Mouse (Mus musculus): Measurements from ENCODE around the gene Gm13287. TPM values are rescaled to one million over a fixed set of nuclear protein-coding genes. Genes with fewer than 3 reads are reported as not detected.
"Not testable (repeated sequence)": the region's sequence is repeated elsewhere in the genome, so short reads cannot be mapped to it uniquely, and the experiment has no call there.

Gene Gm13287
- not detected in 2 replicates for total RNA-seq (2015)
- not detected in 2 replicates for total RNA-seq (2017)

DNA sequence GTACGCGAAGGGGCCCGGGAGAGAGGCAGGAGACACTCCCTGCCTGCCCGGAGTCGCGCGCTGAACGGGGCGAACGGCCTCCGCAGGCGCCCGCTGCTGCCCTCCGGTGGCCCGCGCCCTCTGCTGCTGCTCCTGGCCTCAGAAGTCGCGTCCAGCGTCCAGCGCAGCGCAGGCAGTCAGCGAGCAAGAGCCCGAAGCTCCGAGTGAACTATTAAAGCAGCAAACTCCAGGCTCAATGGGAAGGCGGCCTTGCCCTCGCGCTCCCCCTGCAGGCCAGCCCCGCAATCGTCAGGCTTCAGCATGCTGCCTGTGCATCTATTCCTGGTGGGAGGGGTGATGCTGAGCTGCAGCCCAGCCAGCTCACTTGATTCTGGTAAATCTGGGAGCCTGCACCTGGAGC, at the start of gene Gm13287:
Gene Gm13287, plus strand, starts transcription at position 301 of the 400 bp plus-strand sequence.
- not testable (repeated sequence) for ATAC-seq (replicated peaks; ENCODE audit: poor library complexity)

- ATAC-seq (replicated peaks; ENCODE audit: poor library complexity) = peak; percentile 56; the same call in 1 of the 2 replicates
Observed at GRCm38 (mm10) chr4:88754818-88755340, 48.2 kb upstream of the Gm13287 start, which contains the start of gene Gm13271. Gene Gm13271 (plus strand): TSS chr4:88754868.

- ATAC-seq (replicated peaks; ENCODE audit: poor library complexity) = not testable (repeated sequence)
Observed at GRCm38 (mm10) chr4:88756581-88757513, 46.2 kb upstream of the Gm13287 start.

- ATAC-seq (replicated peaks; ENCODE audit: poor library complexity) = peak; percentile 100
Observed at GRCm38 (mm10) chr4:88757628-88758031, 45.4 kb upstream of the Gm13287 start.

DNA sequence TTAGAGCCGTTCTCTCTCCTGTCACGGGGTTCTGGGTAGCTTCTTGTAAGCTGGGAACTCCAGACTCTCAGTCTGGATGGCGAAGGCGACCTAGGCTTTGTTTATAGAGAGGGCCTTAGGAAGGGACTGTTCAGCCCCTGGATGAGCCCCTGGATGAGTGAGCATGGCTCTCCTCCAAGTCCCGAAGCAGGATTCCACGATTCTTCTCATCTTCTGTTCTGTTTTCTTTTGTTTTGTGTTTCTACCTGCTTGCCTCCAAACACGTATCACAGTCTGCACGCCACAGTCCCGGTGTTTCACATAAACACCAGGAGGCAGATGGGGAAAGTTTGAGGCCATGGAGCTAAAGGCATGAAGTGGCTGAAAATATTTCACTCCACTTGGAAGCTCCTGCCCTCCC, 44.3 kb upstream of the Gm13287 start:
- not testable (repeated sequence) for ATAC-seq (replicated peaks; ENCODE audit: poor library complexity)

GRCm38 (mm10) chr4:88759610-88760268, 43.3 kb upstream of the Gm13287 start, which contains the start of gene Gm13283:
Gene Gm13283 (plus strand): TSS chr4:88760119.
- not testable (repeated sequence) for ATAC-seq (replicated peaks; ENCODE audit: poor library complexity)

DNA sequence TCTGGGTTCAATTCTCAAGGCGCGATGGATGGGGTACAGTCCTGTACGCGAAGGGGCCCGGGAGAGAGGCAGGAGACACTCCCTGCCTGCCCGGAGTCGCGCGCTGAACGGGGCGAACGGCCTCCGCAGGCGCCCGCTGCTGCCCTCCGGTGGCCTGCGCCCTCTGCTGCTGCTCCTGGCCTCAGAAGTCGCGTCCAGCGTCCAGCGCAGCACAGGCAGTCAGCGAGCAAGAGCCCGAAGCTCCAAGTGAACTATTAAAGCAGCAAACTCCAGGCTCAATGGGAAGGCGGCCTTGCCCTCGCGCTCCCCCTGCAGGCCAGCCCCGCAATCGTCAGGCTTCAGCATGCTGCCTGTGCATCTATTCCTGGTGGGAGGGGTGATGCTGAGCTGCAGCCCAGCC, 42.6 kb upstream of the Gm13287 start:
- not testable (repeated sequence) for ATAC-seq (replicated peaks; ENCODE audit: poor library complexity)

DNA sequence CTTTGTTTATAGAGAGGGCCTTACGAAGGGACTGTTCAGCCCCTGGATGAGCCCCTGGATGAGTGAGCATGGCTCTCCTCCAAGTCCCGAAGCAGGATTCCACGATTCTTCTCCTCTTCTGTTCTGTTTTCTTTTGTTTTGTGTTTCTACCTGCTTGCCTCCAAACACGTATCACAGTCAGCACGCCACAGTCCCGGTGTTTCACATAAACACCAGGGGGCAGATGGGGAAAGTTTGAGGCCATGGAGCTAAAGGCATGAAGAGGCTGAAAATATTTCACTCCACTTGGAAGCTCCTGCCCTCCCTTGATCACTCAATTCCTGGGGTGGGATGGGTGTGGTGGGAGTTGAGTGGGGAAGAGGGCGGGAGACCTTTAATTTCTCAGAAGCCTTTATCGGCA, 41.3 kb upstream of the Gm13287 start:
- not testable (repeated sequence) for ATAC-seq (replicated peaks; ENCODE audit: poor library complexity)

DNA sequence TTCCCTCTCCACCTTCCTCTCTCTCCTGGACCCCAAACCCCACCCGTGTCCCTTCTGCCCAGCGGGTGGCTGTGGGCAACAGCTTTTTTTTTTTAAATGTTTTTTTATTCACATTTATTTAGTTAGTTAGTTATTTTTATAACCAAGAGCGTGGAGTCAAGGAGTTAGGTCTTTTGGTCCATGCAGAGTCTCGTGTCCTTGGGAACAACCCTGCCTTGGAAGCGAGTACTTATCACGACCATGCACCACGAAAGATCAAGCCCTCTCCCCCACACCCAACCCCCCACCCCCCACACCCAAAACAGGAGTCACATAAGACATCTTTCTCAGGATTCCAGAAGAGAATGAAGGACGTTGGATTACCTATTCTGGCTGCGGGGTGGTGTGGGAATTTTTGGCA, 40.7 kb upstream of the Gm13287 start:
- ATAC-seq (replicated peaks; ENCODE audit: poor library complexity) = not testable (repeated sequence)

DNA sequence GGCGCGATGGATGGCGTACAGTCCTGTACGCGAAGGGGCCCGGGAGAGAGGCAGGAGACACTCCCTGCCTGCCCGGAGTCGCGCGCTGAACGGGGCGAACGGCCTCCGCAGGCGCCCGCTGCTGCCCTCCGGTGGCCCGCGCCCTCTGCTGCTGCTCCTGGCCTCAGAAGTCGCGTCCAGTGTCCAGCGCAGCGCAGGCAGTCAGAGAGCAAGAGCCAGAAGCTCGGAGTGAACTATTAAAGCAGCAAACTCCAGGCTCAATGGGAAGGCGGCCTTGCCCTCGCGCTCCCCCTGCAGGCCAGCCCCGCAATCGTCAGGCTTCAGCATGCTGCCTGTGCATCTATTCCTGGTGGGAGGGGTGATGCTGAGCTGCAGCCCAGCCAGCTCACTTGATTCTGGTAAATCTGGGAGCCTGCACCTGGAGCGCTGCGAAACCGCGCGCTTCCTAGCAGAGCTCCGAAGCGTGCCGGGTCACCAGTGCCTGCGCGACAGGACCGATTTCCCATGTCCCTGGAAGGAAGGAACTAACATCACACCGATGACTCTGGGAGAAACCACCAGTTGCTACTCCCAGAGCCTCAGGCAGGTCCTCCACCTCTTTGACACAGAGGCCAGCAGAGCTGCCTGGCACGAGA, 39.6 kb upstream of the Gm13287 start:
- peak; percentile 83 for ATAC-seq (replicated peaks; ENCODE audit: poor library complexity)

GRCm38 (mm10) chr4:88773534-88773933, 29.5 kb upstream of the Gm13287 start, which contains the start of gene Gm13290:
Gene Gm13290 (plus strand): TSS chr4:88773834.
- ATAC-seq (replicated peaks; ENCODE audit: poor library complexity) = not testable (repeated sequence)

DNA sequence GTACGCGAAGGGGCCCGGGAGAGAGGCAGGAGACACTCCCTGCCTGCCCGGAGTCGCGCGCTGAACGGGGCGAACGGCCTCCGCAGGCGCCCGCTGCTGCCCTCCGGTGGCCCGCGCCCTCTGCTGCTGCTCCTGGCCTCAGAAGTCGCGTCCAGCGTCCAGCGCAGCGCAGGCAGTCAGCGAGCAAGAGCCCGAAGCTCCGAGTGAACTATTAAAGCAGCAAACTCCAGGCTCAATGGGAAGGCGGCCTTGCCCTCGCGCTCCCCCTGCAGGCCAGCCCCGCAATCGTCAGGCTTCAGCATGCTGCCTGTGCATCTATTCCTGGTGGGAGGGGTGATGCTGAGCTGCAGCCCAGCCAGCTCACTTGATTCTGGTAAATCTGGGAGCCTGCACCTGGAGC, 26.4 kb upstream of the Gm13287 start, which contains the start of gene Gm13289:
Gene Gm13289, plus strand, starts transcription at position 301 of the 400 bp plus-strand sequence.
- ATAC-seq (replicated peaks; ENCODE audit: poor library complexity) = not testable (repeated sequence)

- ATAC-seq (replicated peaks; ENCODE audit: poor library complexity) = not testable (repeated sequence)
Observed at GRCm38 (mm10) chr4:88779550-88779949, 23.5 kb upstream of the Gm13287 start, which contains the start of gene Gm13272. Gene Gm13272 (plus strand): TSS chr4:88779850.

GRCm38 (mm10) chr4:88780320-88780719, 22.7 kb upstream of the Gm13287 start:
- not testable (repeated sequence) for ATAC-seq (replicated peaks; ENCODE audit: poor library complexity)

DNA sequence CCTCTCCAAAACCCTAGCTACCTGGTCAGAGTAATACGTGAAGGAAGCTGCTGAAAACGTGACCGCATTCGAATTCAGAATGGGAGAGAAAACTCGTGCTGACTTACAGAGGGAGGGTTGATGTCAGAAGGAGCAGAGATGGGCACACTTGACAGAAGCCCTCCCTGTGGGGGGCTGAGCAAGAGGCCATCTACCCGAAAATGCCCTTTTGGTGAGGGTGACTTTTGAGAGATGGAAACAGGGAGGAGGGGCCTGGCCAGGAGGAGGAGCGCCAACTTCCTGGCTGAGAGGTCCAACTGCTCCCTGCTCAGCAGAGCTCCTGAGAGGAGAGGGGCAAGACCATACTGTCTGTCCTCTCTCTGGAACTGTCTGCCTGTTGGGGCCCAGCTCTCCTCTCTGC, 21.2 kb upstream of the Gm13287 start, which contains the start of gene Ifnz:
Gene Ifnz, plus strand, starts transcription at position 301 of the 400 bp plus-strand sequence.
- ATAC-seq (replicated peaks; ENCODE audit: poor library complexity) = not testable (repeated sequence)

- not testable (repeated sequence) for ATAC-seq (replicated peaks; ENCODE audit: poor library complexity)
Observed at GRCm38 (mm10) chr4:88782335-88782734, 20.7 kb upstream of the Gm13287 start.

DNA sequence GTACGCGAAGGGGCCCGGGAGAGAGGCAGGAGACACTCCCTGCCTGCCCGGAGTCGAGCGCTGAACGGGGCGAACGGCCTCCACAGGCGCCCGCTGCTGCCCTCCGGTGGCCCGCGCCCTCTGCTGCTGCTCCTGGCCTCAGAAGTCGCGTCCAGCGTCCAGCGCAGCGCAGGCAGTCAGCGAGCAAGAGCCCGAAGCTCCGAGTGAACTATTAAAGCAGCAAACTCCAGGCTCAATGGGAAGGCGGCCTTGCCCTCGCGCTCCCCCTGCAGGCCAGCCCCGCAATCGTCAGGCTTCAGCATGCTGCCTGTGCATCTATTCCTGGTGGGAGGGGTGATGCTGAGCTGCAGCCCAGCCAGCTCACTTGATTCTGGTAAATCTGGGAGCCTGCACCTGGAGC, 17.6 kb upstream of the Gm13287 start, which contains the start of gene Gm13276:
Gene Gm13276, plus strand, starts transcription at position 301 of the 400 bp plus-strand sequence.
- ATAC-seq (replicated peaks; ENCODE audit: poor library complexity) = not testable (repeated sequence)

DNA sequence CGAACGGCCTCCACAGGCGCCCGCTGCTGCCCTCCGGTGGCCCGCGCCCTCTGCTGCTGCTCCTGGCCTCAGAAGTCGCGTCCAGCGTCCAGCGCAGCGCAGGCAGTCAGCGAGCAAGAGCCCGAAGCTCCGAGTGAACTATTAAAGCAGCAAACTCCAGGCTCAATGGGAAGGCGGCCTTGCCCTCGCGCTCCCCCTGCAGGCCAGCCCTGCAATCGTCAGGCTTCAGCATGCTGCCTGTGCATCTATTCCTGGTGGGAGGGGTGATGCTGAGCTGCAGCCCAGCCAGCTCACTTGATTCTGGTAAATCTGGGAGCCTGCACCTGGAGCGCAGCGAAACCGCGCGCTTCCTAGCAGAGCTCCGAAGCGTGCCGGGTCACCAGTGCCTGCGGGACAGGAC, 14.7 kb upstream of the Gm13287 start, which contains the start of gene Gm13277:
Gene Gm13277, plus strand, starts transcription at position 231 of the 400 bp plus-strand sequence.
- ATAC-seq (replicated peaks; ENCODE audit: poor library complexity) = not testable (repeated sequence)

DNA sequence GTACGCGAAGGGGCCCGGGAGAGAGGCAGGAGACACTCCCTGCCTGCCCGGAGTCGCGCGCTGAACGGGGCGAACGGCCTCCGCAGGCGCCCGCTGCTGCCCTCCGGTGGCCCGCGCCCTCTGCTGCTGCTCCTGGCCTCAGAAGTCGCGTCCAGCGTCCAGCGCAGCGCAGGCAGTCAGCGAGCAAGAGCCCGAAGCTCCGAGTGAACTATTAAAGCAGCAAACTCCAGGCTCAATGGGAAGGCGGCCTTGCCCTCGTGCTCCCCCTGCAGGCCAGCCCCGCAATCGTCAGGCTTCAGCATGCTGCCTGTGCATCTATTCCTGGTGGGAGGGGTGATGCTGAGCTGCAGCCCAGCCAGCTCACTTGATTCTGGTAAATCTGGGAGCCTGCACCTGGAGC, 11.8 kb upstream of the Gm13287 start, which contains the start of gene Gm13278:
Gene Gm13278, plus strand, starts transcription at position 301 of the 400 bp plus-strand sequence.
- ATAC-seq (replicated peaks; ENCODE audit: poor library complexity) = not testable (repeated sequence)
